Mouse (Mus musculus) limb, embryonic 14.5 days (tissue): ENCODE data around the gene Ppip5k2. TPM values are rescaled to one million over a fixed set of nuclear protein-coding genes. Genes with fewer than 3 reads are reported as not detected.
A peak's percentile ranks its signal among the peaks of the same experiment; 100 is the strongest.

Experiments used
- ATAC-seq: fragments of 200-750 bp; cut with Nextera tagmentation; 2 replicates; pipeline ENCODE4 v1.8.0; 2017; ENCODE audit warnings: low read depth, moderate number of reproducible peaks, moderate TSS enrichment; ENCODE audit not compliant: low FRiP score
- DNase-seq: peaks from one replicate; pipeline ENCODE4 v3.0.0-alpha.2; 2015; ENCODE audit warnings: low spot score
- H3K27ac ChIP-seq: fragments of 300-500 bp; sonication (generic); replicated peaks from 2 replicates; pipeline ENCODE4 v1.5.1; 2014; ENCODE audit warnings: low read depth, mild to moderate bottlenecking, low read length, moderate library complexity, mixed read lengths
- H3K27me3 ChIP-seq: fragments of 300-500 bp; sonication (generic); 2 replicates; pipeline ENCODE4 v1.6.1; 2014; ENCODE audit warnings: low read length, mixed read lengths; ENCODE audit not compliant: control insufficient read depth, insufficient read depth
- H3K36me3 ChIP-seq: fragments of 300-500 bp; sonication (generic); 2 replicates; pipeline ENCODE4 v1.6.1; 2014; ENCODE audit warnings: mild to moderate bottlenecking, low read length, moderate library complexity, mixed read lengths; ENCODE audit not compliant: control insufficient read depth, insufficient read depth
- H3K4me1 ChIP-seq: fragments of 300-500 bp; sonication (generic); 2 replicates; pipeline ENCODE4 v1.6.1; 2014; ENCODE audit warnings: antibody characterized with exemption, low read length, mixed read lengths; ENCODE audit not compliant: control insufficient read depth, insufficient read depth
- H3K4me2 ChIP-seq: fragments of 300-500 bp; sonication (generic); replicated peaks from 2 replicates; pipeline ENCODE4 v1.6.1; 2014; ENCODE audit warnings: low read depth, mild to moderate bottlenecking, low read length, moderate library complexity; ENCODE audit not compliant: severe bottlenecking
- H3K4me3 ChIP-seq: fragments of 300-500 bp; sonication (generic); replicated peaks from 2 replicates; pipeline ENCODE4 v1.5.1; 2014; ENCODE audit warnings: low read length
- H3K9ac ChIP-seq: fragments of 300-500 bp; sonication (generic); 2 replicates; pipeline ENCODE4 v1.6.1; 2014; ENCODE audit warnings: mild to moderate bottlenecking, low read depth, low read length, moderate library complexity; ENCODE audit not compliant: severe bottlenecking
- H3K9me3 ChIP-seq: fragments of 300-500 bp; sonication (generic); 2 replicates; pipeline ENCODE4 v1.6.1; 2016; ENCODE audit warnings: low read length; ENCODE audit not compliant: control insufficient read depth
- POLR2A ChIP-seq: fragments of 200-500 bp; IDR thresholded peaks from 2 replicates; pipeline ENCODE4 v1.8.0; 2012; ENCODE audit warnings: inconsistent platforms, mild to moderate bottlenecking, moderate library complexity, borderline replicate concordance; ENCODE audit not compliant: insufficient read depth, insufficient read length; ENCODE audit errors: extremely low read depth
- WGBS: fragments of 180-500 bp; shearing (Covaris S2); extraction: QIAGEN DNeasy Blood & Tissue Kit; methylation state at CpG from one replicate; pipeline ENCODE4 v1.1.7; 2014; 5-methylcytosine and 5-hydroxymethylcytosine counted together
- polyA plus RNA-seq, 2 experiments: library from polyadenylated mRNA; depleted of rRNA in 1 of 2; stranded (reverse) in 1 of 2; unstranded in 1 of 2; fragments of >200 nt; fragmentation: Nextera tagmentation in 1 of 2; extraction: Ambion mirVana in 1 of 2; gene quantifications; 2 replicates each; pipeline versions ENCODE4 v1.2.1 to v1.2.3; 2012 to 2014

Ppip5k2 gene
- polyA plus RNA-seq (2012; rRNA removed) (20.9 and 22.3 TPM in 2 replicates), polyA plus RNA-seq (2014; fragmentation: Nextera tagmentation; extraction: Ambion mirVana) (25.7 and 32.7 TPM in 2 replicates)

DNA sequence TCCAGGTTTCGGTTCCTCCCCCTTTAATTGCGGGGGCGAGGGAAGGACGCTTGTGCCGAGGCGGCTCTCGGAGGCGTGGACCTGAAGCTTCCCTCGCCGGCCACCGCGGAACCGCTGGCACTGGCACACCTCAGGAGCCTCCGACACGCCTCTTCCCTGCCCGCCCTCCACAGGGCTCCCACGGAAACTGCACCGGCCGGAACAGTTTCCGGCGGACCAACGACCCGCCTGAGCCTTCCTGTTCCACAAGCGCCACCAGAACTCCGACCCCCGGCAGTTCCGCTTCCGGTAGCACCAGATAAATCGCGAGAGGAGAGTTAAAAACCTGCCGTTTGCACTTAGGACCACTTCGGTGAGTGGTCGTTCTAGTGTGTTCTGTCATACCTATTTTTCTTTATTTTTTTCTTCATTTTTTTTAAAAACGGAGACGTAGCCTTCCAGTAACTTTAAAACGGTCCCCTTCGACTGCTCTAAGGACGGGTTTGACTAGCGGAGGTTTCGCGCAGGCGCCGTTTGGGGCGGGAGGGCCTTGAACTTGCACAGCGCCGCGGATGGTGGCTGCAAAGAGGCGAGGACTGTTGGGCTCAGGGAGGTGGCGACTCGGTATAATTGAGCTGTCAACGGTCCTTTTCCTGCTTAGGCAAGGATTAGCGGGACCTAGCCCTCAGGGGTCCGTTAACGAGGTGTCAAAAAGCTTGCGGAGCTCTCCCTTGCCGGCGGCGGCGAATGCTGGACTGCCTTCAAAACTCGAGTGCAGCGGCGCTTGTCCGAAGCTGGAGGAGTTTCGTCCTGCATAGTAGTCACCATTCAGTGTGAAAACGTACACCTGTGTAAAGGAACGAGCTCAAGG is at the start of gene Ppip5k2, which contains the start of gene Gin1:
Gene Ppip5k2 (minus strand): TSS at position 508 of the 850 bp plus-strand sequence.
Gene Gin1 (plus strand): TSS at position 269 of the 850 bp plus-strand sequence.
- DNase-seq, result peak; percentile 96
- peak; percentile 88 for TF ChIP-seq POLR2A
- no peaks in the 10 kb centered on the region for H3K36me3 ChIP-seq
- peaks cover 12% of the 10 kb centered on the region for H3K4me1 ChIP-seq
- peak within 1 kb of the TSS; percentile 65 for H3K4me2 ChIP-seq
- peak within 1 kb of the TSS; percentile 74 for H3K4me3 ChIP-seq
- WGBS, result under 1% methylated on average over 59 of the region's 66 CpGs
- peak within 1 kb of the TSS; percentile 75 for H3K9ac ChIP-seq
- ATAC-seq, result peak; percentile 98
- H3K27me3 ChIP-seq, result no peaks in the 10 kb centered on the region
- peak within 1 kb of the TSS; percentile 77 for H3K27ac ChIP-seq
- no peaks in the 10 kb centered on the region for H3K9me3 ChIP-seq

DNA sequence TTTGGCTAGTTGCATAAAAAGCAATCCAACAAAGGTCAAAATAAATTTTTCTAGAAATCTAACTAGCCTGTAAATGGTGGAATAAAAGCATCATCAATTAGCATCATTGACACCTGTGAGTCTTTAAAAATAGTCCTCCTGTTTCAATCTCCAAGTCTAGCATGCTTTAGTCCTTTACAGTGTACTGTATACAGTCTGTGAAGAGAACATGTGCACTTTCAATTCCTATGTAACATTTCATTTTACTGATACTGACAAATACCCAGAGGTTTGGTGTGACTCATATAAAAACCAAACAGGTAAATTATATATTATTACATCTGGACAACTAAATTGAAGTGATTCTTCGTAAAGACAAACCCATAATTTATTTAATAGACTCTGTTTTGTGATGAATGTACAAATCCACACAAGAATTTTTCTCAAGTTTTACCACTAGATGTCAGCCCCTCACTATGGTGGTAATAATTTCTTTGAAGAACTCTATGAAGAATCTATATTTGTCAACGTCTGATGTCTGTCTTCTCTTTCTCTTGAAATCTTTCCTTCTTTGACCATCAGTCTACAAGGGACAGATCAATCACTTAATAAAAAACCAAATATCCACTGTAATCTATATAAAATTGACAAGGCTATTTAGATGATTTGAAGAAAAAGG is 39.2 kb upstream of the Ppip5k2 start:
- DNase-seq (peak; percentile 55), ATAC-seq (no peak)
- H3K27me3 ChIP-seq, result no peaks in the 10 kb centered on the region
- H3K9ac ChIP-seq, result no peak overlapping the region
- no peak for TF ChIP-seq POLR2A
- H3K27ac ChIP-seq, result no peak overlapping the region
- no peak overlapping the region for H3K4me3 ChIP-seq
- H3K36me3 ChIP-seq, result no peaks in the 10 kb centered on the region
- H3K4me1 ChIP-seq, result no peaks in the 10 kb centered on the region
- no peak overlapping the region for H3K4me2 ChIP-seq
- H3K9me3 ChIP-seq, result no peaks in the 10 kb centered on the region
- 35% methylated on average over 2 of the region's 2 CpGs for WGBS

DNA sequence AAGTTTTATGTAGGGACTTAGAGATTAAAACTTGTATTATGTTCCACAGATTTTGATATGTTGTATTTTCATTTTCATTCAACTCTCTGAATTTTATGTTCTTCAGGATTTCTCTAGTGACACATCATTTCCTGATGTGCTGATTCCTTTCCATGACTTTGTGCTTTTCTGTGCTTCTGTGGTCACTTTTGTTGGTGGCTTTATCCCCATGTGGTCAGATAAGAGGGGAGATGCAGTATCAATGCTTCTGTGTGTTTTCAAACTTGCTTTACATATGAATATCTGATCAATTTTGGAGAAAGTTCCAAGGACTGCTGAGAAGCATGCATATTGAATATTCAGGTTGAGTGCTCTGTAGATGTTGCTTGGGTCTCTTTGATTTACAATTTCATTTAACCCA is 34.3 kb upstream of the Ppip5k2 start:
- no peak for DNase-seq
- no peak for ATAC-seq

DNA sequence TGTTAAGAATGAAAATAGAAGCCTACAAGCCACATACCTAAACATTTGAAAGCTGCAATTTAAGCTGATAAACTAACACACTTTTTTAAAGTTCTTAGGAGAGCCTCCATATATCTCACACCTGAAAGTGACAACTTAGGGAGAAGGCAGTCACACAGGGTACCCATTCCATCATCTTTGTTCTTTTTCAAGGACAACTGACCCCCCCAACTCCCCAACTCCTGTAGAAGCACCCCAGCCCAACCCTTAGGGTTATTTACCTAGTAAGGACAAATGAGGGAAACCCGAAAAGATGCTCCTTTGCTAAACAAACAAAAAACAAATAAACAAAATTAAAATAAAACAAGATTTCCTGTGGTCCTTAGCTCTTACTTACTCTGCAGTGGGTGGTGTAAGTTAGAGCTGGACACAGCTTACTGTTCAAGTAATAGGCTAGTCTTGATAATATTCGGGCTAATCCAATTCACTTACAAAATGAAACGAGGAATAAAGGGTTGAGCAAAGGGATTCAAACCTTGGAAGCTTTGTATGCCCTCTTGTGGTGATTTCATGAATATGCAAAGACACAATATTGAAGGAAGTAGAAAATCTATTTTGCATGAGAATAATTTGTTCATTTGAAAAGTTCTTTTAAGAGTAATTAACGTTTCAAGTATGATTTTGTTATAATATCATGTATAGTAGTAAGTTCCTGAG is 32.1 kb upstream of the Ppip5k2 start:
- Histone ChIP-seq H3K4me2 (no peak overlapping the region), H3K27me3 (no peaks in the 10 kb centered on the region), H3K27ac (no peak overlapping the region), H3K4me1 (no peaks in the 10 kb centered on the region), H3K36me3 (no peaks in the 10 kb centered on the region), H3K9ac (no peak overlapping the region), H3K9me3 (no peaks in the 10 kb centered on the region), H3K4me3 (no peak overlapping the region)
- DNase-seq (peak; percentile 42), ATAC-seq (no peak)
- no peak for TF ChIP-seq POLR2A
- WGBS, result 44% methylated on average over 4 of the region's 4 CpGs

More for the DNA sequence above, 34.3 kb upstream of the Ppip5k2 start:
- H3K9me3 ChIP-seq, result no peaks in the 10 kb centered on the region
- no peaks in the 10 kb centered on the region for H3K27me3 ChIP-seq
- H3K4me2 ChIP-seq, result no peak overlapping the region
- no peak overlapping the region for H3K9ac ChIP-seq
- no peaks in the 10 kb centered on the region for H3K4me1 ChIP-seq
- H3K36me3 ChIP-seq, result no peaks in the 10 kb centered on the region
- no peak overlapping the region for H3K27ac ChIP-seq
- TF ChIP-seq POLR2A, result no peak
- no peak overlapping the region for H3K4me3 ChIP-seq

DNA sequence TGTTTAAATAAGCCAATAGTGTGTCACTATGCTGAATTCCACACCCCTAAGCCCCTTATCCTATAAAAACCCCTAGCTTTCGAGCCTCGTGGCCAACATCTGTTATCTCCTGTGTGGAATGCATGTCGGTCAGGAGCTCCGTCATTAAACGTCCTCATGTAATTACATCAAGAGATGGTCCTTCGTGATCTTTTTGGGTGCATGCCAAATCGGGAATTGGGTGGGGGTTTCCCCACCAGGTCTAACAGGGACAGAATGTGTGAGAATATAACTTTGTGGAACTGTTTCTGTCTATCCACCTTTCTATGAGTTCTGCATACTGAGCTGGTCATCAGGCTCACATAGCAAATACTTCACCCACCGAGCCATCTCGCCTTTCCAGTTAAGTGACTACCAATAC is 25.7 kb upstream of the Ppip5k2 start:
- no peak overlapping the region for H3K9ac ChIP-seq
- H3K4me2 ChIP-seq, result no peak overlapping the region
- H3K9me3 ChIP-seq, result no peaks in the 10 kb centered on the region
- no peak overlapping the region for H3K4me3 ChIP-seq
- no peak overlapping the region for H3K27ac ChIP-seq
- ATAC-seq (no peak), DNase-seq (no peak)
- H3K27me3 ChIP-seq, result no peaks in the 10 kb centered on the region
- H3K4me1 ChIP-seq, result no peaks in the 10 kb centered on the region
- no peak for TF ChIP-seq POLR2A
- WGBS, result 77% methylated on average over 9 of the region's 9 CpGs
- H3K36me3 ChIP-seq, result no peaks in the 10 kb centered on the region
